In the genomic region with DNA sequence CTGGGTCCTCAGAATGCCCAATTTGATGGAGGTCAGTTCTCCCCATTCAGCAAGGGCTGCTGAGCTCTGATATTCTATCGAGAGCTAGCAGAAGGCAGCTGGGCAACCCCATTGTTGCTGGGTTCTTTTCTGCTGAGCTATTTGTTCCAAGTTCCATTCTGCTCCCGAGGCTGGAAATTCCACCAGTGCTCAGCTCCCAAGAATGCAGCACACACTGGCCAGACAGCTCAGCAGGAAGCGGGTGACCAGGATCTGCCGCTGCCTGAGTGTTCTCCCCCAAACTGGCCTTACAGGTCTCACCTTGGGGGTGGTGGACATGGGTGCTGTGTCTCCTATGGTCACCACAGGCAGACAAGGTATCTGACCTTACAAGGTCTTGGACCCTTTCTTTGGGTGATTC, we compare ENCODE assay signal across 27 mouse cellular contexts. TPM values are rescaled to one million over a fixed set of nuclear protein-coding genes. Genes with fewer than 3 reads are reported as not detected.
DNase-seq lines count a peak whose midpoint lies in the region; ATAC-seq and TF ChIP-seq lines count a peak whose summit lies in the region.
"Had no signal": no experiment of that assay in that cellular context is flagged by ENCODE, and none has a peak within 500 bp of the region (broad histone marks: within the 10 kb centered on the region; RNA-seq: fewer than 3 reads in every experiment).

No protein-coding gene starts in this region.

- peak; percentile 55; the same call in 1 of the 2 replicates for TF ChIP-seq POLR2A in testis, adult 2 months (IDR thresholded peaks at IDR 0.05; ENCODE audit: control insufficient read depth, low read depth, low read length)

- H3K9me3 ChIP-seq in heart, embryonic 12.5 days (replicated peaks), result no peaks in the 10 kb centered on the region
- H3K9me3 ChIP-seq in hindbrain, embryonic 10.5 days, result no peaks in the 10 kb centered on the region
- no peaks in the 10 kb centered on the region for H3K9me3 ChIP-seq in hindbrain, embryonic 13.5 days
- H3K9me3 ChIP-seq: embryonic facial prominence, embryonic 10.5 days; embryonic facial prominence, embryonic 15.5 days; forebrain, embryonic 13.5 days; intestine, embryonic 15.5 days; liver, embryonic 12.5 days; midbrain, embryonic 12.5 days; neural tube, embryonic 13.5 days had no signal

- no peaks in the 10 kb centered on the region for H3K36me3 ChIP-seq in heart, embryonic 12.5 days
- H3K36me3 ChIP-seq in hindbrain, embryonic 10.5 days, result 0 out of 2 replicates have a peak, but pooled peaks cover 15% of the 10 kb centered on the region
- H3K36me3 ChIP-seq in hindbrain, embryonic 13.5 days, result no peaks in the 10 kb centered on the region
- no peaks in the 10 kb centered on the region for H3K36me3 ChIP-seq in testis, adult 2 months (ENCODE audit: control insufficient read depth, insufficient read depth, low read length)
- H3K36me3 ChIP-seq: intestine, embryonic 15.5 days; midbrain, embryonic 12.5 days; neural tube, embryonic 13.5 days had no signal

- WGBS in heart, embryonic 12.5 days, result 45% methylated on average over 4 of the region's 4 CpGs
- 59% methylated on average over 4 of the region's 4 CpGs for WGBS in hindbrain, embryonic 10.5 days
- WGBS in hindbrain, embryonic 13.5 days, result 50% methylated on average over 4 of the region's 4 CpGs

- DNase-seq in heart, adult 9 months (ENCODE audit: low spot score in 2 of 2), result no peak
- DNase-seq in hindbrain, embryonic 10.5 days (ENCODE audit: low spot score), result no peak
- DNase-seq in testis, postnatal 14 days (ENCODE audit: low spot score), result no peak
- DNase-seq in embryo, embryonic 9.5 days (ENCODE audit: extremely low spot score), result no peak
- DNase-seq: adrenal gland, postnatal 25 days; cerebellum, adult 2 months; cerebellum, postnatal 14 days; gastrocnemius, postnatal 14 days; kidney, adult 8-10 months; left cerebral cortex, postnatal 4 days; liver, postnatal 0 days; lung, postnatal 36 days; right cerebral cortex, postnatal 4 days; thymus, postnatal 14 days had no signal

- H3K27me3 ChIP-seq in heart, embryonic 12.5 days (replicated peaks), result no peaks in the 10 kb centered on the region
- no peaks in the 10 kb centered on the region for H3K27me3 ChIP-seq in hindbrain, embryonic 10.5 days (ENCODE audit: insufficient read depth, poor library complexity, severe bottlenecking)
- H3K27me3 ChIP-seq in hindbrain, embryonic 13.5 days, result no peaks in the 10 kb centered on the region
- no peaks in the 10 kb centered on the region for H3K27me3 ChIP-seq in testis, adult 2 months (ENCODE audit: control insufficient read depth, insufficient read depth, low read length)
- H3K27me3 ChIP-seq: embryonic facial prominence, embryonic 15.5 days; forebrain, embryonic 13.5 days; intestine, embryonic 15.5 days; liver, embryonic 12.5 days; midbrain, embryonic 12.5 days; neural tube, embryonic 13.5 days had no signal

- no peak overlapping the region for H3K4me3 ChIP-seq in heart, embryonic 12.5 days
- no peak overlapping the region for H3K4me3 ChIP-seq in hindbrain, embryonic 10.5 days
- H3K4me3 ChIP-seq in hindbrain, embryonic 13.5 days, result no peak overlapping the region
- peak overlapping the region; percentile 77 for H3K4me3 ChIP-seq in testis, adult 2 months (ENCODE audit: control insufficient read depth, low read depth, low read length)
- H3K4me3 ChIP-seq: embryonic facial prominence, embryonic 10.5 days; embryonic facial prominence, embryonic 15.5 days; forebrain, embryonic 13.5 days; intestine, embryonic 15.5 days; liver, embryonic 12.5 days; midbrain, embryonic 12.5 days; neural tube, embryonic 13.5 days had no signal

- H3K4me2 ChIP-seq in heart, embryonic 12.5 days, result no peak overlapping the region
- no peak overlapping the region for H3K4me2 ChIP-seq in hindbrain, embryonic 13.5 days
- H3K4me2 ChIP-seq: embryonic facial prominence, embryonic 15.5 days; forebrain, embryonic 13.5 days; intestine, embryonic 15.5 days; liver, embryonic 12.5 days; midbrain, embryonic 12.5 days; neural tube, embryonic 13.5 days had no signal

- no peak overlapping the region for H3K9ac ChIP-seq in heart, embryonic 12.5 days
- no peak overlapping the region for H3K9ac ChIP-seq in hindbrain, embryonic 13.5 days
- H3K9ac ChIP-seq: embryonic facial prominence, embryonic 15.5 days; forebrain, embryonic 13.5 days; intestine, embryonic 15.5 days; liver, embryonic 12.5 days; liver, postnatal 0 days; midbrain, embryonic 12.5 days; neural tube, embryonic 13.5 days had no signal

- no peak for ATAC-seq in heart, embryonic 12.5 days (ENCODE audit: insufficient number of reproducible peaks, low FRiP score)
- no peak for ATAC-seq in hindbrain, embryonic 13.5 days (ENCODE audit: low FRiP score)
- ATAC-seq: CD4-positive, CD25-positive, alpha-beta regulatory T cell, adult 4 months; forebrain, embryonic 13.5 days; hindbrain, postnatal 0 days; intestine, embryonic 15.5 days; liver, embryonic 12.5 days; liver, postnatal 0 days had no signal

- TF ChIP-seq CTCF in testis, adult 2 months (IDR thresholded peaks at IDR 0.05; ENCODE audit: control insufficient read depth, insufficient read depth, insufficient replicate concordance, low read depth, low read length), result no peak

- peak overlapping the region; percentile 58 for H3K27ac ChIP-seq in heart, embryonic 12.5 days (ENCODE audit: poor library complexity, severe bottlenecking)
- H3K27ac ChIP-seq in hindbrain, embryonic 10.5 days, result peak overlapping the region; percentile 54
- no peak overlapping the region for H3K27ac ChIP-seq in hindbrain, embryonic 13.5 days
- no peak overlapping the region for H3K27ac ChIP-seq in testis, adult 2 months (ENCODE audit: control insufficient read depth, insufficient read depth, low read depth, low read length)
- H3K27ac ChIP-seq: embryonic facial prominence, embryonic 10.5 days; embryonic facial prominence, embryonic 15.5 days; forebrain, embryonic 13.5 days; hindbrain, postnatal 0 days; intestine, embryonic 15.5 days; kidney, postnatal 0 days; liver, embryonic 12.5 days; midbrain, embryonic 12.5 days; neural tube, embryonic 13.5 days had no signal

- H3K4me1 ChIP-seq in heart, embryonic 12.5 days (replicated peaks), result peaks cover 25% of the 10 kb centered on the region
- peaks cover 27% of the 10 kb centered on the region for H3K4me1 ChIP-seq in hindbrain, embryonic 10.5 days (replicated peaks)
- H3K4me1 ChIP-seq in hindbrain, embryonic 13.5 days (replicated peaks), result peaks cover 10% of the 10 kb centered on the region
- no peaks in the 10 kb centered on the region for H3K4me1 ChIP-seq in testis, adult 2 months (ENCODE audit: control insufficient read depth, insufficient read depth, low read length)

RNA-seq across cellular contexts. Expression of gene Cdv3, which starts 4.3 kb away (rescaled TPM):
- polyA plus RNA-seq in heart, embryonic 12.5 days (2016; fragmentation: Nextera tagmentation; extraction: Ambion mirVana), result 97.8 and 103 TPM in 2 replicates
- polyA plus RNA-seq in hindbrain, embryonic 10.5 days (2016; fragmentation: Nextera tagmentation; extraction: Ambion mirVana), result 150 and 153 TPM in 2 replicates
- polyA plus RNA-seq in hindbrain, embryonic 13.5 days (2015; fragmentation: Nextera tagmentation; extraction: Ambion mirVana), result 80.9 and 84.4 TPM in 2 replicates
- polyA plus RNA-seq in testis, adult 2 months (2012; rRNA removed), result 229 and 317 TPM in 2 replicates

Comparison
In these comparisons a context has a peak if more than half of its experiments do, and no peak if none do; other contexts are left out.
1. H3K27ac ChIP-seq: peak in heart, embryonic 12.5 days (single experiment) and hindbrain, embryonic 10.5 days (single experiment); none in hindbrain, embryonic 13.5 days (single experiment) and testis, adult 2 months (single experiment).